Mouse (Mus musculus) CH12.LX (cell line): ENCODE measurements at regions not wholly inside any gene's neighbourhood (a gene's known extent, or its start where the extent isn't known, plus 50 kb on each side); places are given as distances from the start of the nearest gene placed in this dataset.

ENCODE experiments used
- JUN ChIP-seq: IDR thresholded peaks from 2 replicates; pipeline ENCODE4 v1.6.1; 2011; ENCODE audit warnings: low read depth, mild to moderate bottlenecking, low read length, improper control_type of control experiment, moderate library complexity; ENCODE audit not compliant: insufficient read depth
- MAX ChIP-seq: IDR thresholded peaks from 2 replicates; pipeline ENCODE4 v1.6.1; 2011; ENCODE audit warnings: low read length, improper control_type of control experiment
- MYC ChIP-seq: IDR thresholded peaks from 2 replicates; pipeline ENCODE4 v1.6.1; 2011; ENCODE audit warnings: low read depth, mild to moderate bottlenecking, improper control_type of control experiment, low read length
- NRF1 ChIP-seq: IDR thresholded peaks from 2 replicates; pipeline ENCODE4 v1.6.1; 2014; ENCODE audit warnings: low read depth, mild to moderate bottlenecking, inconsistent platforms, low read length, improper control_type of control experiment, moderate library complexity
- ZC3H11A ChIP-seq: IDR thresholded peaks from 2 replicates; pipeline ENCODE4 v1.6.1; 2012; ENCODE audit warnings: low read depth, mild to moderate bottlenecking, inconsistent platforms, low read length, improper control_type of control experiment

- no peak for TF ChIP-seq JUN
- no peak for TF ChIP-seq MAX
- no peak for TF ChIP-seq ZC3H11A
- no peak for TF ChIP-seq NRF1
- TF ChIP-seq MYC, result no peak
Observed at GRCm38 (mm10) chr13:44316747-44317446, 412.4 kb upstream of the Jarid2 start.
